Mouse (Mus musculus): ENCODE measurements around the gene Ddx43. TPM values are rescaled to one million over a fixed set of nuclear protein-coding genes. Genes with fewer than 3 reads are reported as not detected.
"Not testable (repeated sequence)": the region's sequence is repeated elsewhere in the genome, so short reads cannot be mapped to it uniquely, and the experiment has no call there.

Ddx43 gene
- polyA plus RNA-seq, 1 experiment = not detected

- no peaks in the 10 kb centered on the region for H3K4me1 ChIP-seq (ENCODE audit: control insufficient read depth, insufficient read depth, low read length)
- DNase-seq = no peak
- no peaks in the 10 kb centered on the region for H3K36me3 ChIP-seq (ENCODE audit: control insufficient read depth, insufficient read depth, low read length)
- 90% methylated on average over 6 of the region's 6 CpGs for WGBS
- H3K27ac ChIP-seq (ENCODE audit: insufficient read depth, low read depth, low read length) = no peak overlapping the region
- H3K4me3 ChIP-seq (ENCODE audit: insufficient read depth, low read depth, low read length) = no peak overlapping the region
- TF ChIP-seq POLR2A (IDR thresholded peaks at IDR 0.05; ENCODE audit: low read depth, low read length) (no peak), CTCF (conservative IDR thresholded peaks at IDR 0.05; ENCODE audit: insufficient read depth, insufficient read length, low read depth, low read length) (no peak)
- H3K27me3 ChIP-seq (replicated peaks; ENCODE audit: control insufficient read depth, insufficient read depth, low read length) = no peaks in the 10 kb centered on the region
These were observed 30.9 kb upstream of the Ddx43 start for GRCm38 (mm10) chr9:78364701-78365100.

GRCm38 (mm10) chr9:78365850-78366544 lies 29.6 kb upstream of the Ddx43 start:
- no peak overlapping the region for H3K27ac ChIP-seq (ENCODE audit: insufficient read depth, low read depth, low read length)
- no peaks in the 10 kb centered on the region for H3K4me1 ChIP-seq (ENCODE audit: control insufficient read depth, insufficient read depth, low read length)
- H3K27me3 ChIP-seq (replicated peaks; ENCODE audit: control insufficient read depth, insufficient read depth, low read length) = no peaks in the 10 kb centered on the region
- no peak overlapping the region for H3K4me3 ChIP-seq (ENCODE audit: insufficient read depth, low read depth, low read length)
- no peak for TF ChIP-seq POLR2A (IDR thresholded peaks at IDR 0.05; ENCODE audit: low read depth, low read length)
- 78% methylated on average over 13 of the region's 13 CpGs for WGBS
- DNase-seq = no peak
- no peaks in the 10 kb centered on the region for H3K36me3 ChIP-seq (ENCODE audit: control insufficient read depth, insufficient read depth, low read length)

DNA sequence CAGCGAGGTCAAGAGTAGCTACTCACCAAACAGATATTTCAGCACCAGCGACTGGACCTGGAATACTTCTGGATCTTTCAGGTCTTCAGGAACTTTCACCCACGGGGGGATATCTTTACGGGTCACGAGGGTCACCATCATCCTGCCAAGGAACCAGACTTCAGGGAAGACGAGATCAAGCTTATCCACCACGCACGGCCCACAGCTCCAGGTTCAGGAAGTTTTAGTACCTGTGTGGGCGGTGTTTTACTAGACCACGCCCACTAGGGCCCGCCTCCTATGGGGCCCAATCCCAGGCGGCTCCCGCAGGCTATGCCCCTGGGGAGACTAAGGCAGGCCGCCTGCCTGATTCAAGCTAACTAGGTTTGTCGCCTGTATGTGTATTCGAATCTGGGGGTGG lies 27.6 kb upstream of the Ddx43 start, which contains the start of gene Dppa5a:
Gene Dppa5a, minus strand, starts transcription at position 219 of the 400 bp plus-strand sequence.
- not testable (repeated sequence) for H3K4me3 ChIP-seq (ENCODE audit: insufficient read depth, low read depth, low read length); H3K36me3 ChIP-seq (ENCODE audit: control insufficient read depth, insufficient read depth, low read length); H3K4me1 ChIP-seq (ENCODE audit: control insufficient read depth, insufficient read depth, low read length); H3K27ac ChIP-seq (ENCODE audit: insufficient read depth, low read depth, low read length); DNase-seq; H3K27me3 ChIP-seq (replicated peaks; ENCODE audit: control insufficient read depth, insufficient read depth, low read length)
- 94% methylated on average over 16 of the region's 16 CpGs for WGBS

GRCm38 (mm10) chr9:78368671-78369293 lies 26.8 kb upstream of the Ddx43 start:
- H3K36me3 ChIP-seq (ENCODE audit: control insufficient read depth, insufficient read depth, low read length) = no peaks in the 10 kb centered on the region
- no peak overlapping the region for H3K27ac ChIP-seq (ENCODE audit: insufficient read depth, low read depth, low read length)
- H3K4me3 ChIP-seq (ENCODE audit: insufficient read depth, low read depth, low read length) = no peak overlapping the region
- no peaks in the 10 kb centered on the region for H3K27me3 ChIP-seq (replicated peaks; ENCODE audit: control insufficient read depth, insufficient read depth, low read length)
- no peaks in the 10 kb centered on the region for H3K4me1 ChIP-seq (ENCODE audit: control insufficient read depth, insufficient read depth, low read length)
- 76% methylated on average over 3 of the region's 3 CpGs for WGBS
- no peak for TF ChIP-seq CTCF (conservative IDR thresholded peaks at IDR 0.05; ENCODE audit: insufficient read depth, insufficient read length, low read depth, low read length)
- no peak for TF ChIP-seq POLR2A (IDR thresholded peaks at IDR 0.05; ENCODE audit: low read depth, low read length)
- DNase-seq = no peak

- DNase-seq = no peak
- TF ChIP-seq CTCF (conservative IDR thresholded peaks at IDR 0.05; ENCODE audit: insufficient read depth, insufficient read length, low read depth, low read length) = no peak
- no peak for TF ChIP-seq POLR2A (IDR thresholded peaks at IDR 0.05; ENCODE audit: low read depth, low read length)
- H3K4me3 ChIP-seq (ENCODE audit: insufficient read depth, low read depth, low read length) = no peak overlapping the region
- no peaks in the 10 kb centered on the region for H3K36me3 ChIP-seq (ENCODE audit: control insufficient read depth, insufficient read depth, low read length)
- no peak overlapping the region for H3K27ac ChIP-seq (ENCODE audit: insufficient read depth, low read depth, low read length)
- no peaks in the 10 kb centered on the region for H3K4me1 ChIP-seq (ENCODE audit: control insufficient read depth, insufficient read depth, low read length)
- H3K27me3 ChIP-seq (replicated peaks; ENCODE audit: control insufficient read depth, insufficient read depth, low read length) = no peaks in the 10 kb centered on the region
- 84% methylated on average over 2 of the region's 2 CpGs for WGBS
These were observed 26.2 kb upstream of the Ddx43 start for GRCm38 (mm10) chr9:78369349-78369748.

DNA sequence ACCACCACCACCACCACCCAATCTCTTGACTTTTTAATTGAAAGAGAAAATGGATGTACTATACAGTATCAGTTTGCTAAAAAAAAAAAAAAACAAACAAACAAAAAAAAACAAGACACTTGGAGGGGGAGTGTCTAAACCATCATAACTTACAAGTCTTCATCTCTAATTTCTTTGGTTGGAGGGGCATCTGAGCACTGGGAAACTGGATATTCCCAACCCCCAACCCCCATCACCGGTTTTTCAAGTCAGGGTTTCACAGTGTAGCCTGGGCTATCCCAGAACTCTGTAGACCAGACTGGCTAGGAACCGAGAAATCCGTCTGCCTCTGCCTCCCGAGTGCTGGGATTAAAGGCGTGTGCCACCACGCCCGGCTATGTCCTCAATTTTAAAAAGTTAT lies 25.8 kb upstream of the Ddx43 start:
- TF ChIP-seq CTCF (conservative IDR thresholded peaks at IDR 0.05; ENCODE audit: insufficient read depth, insufficient read length, low read depth, low read length) = no peak
- no peak for TF ChIP-seq POLR2A (IDR thresholded peaks at IDR 0.05; ENCODE audit: low read depth, low read length)
- no peaks in the 10 kb centered on the region for H3K36me3 ChIP-seq (ENCODE audit: control insufficient read depth, insufficient read depth, low read length)
- no peaks in the 10 kb centered on the region for H3K27me3 ChIP-seq (replicated peaks; ENCODE audit: control insufficient read depth, insufficient read depth, low read length)
- no peak overlapping the region for H3K27ac ChIP-seq (ENCODE audit: insufficient read depth, low read depth, low read length)
- H3K4me3 ChIP-seq (ENCODE audit: insufficient read depth, low read depth, low read length) = no peak overlapping the region
- WGBS = 94% methylated on average over 7 of the region's 7 CpGs
- H3K4me1 ChIP-seq (ENCODE audit: control insufficient read depth, insufficient read depth, low read length) = no peaks in the 10 kb centered on the region
- no peak for DNase-seq

DNA sequence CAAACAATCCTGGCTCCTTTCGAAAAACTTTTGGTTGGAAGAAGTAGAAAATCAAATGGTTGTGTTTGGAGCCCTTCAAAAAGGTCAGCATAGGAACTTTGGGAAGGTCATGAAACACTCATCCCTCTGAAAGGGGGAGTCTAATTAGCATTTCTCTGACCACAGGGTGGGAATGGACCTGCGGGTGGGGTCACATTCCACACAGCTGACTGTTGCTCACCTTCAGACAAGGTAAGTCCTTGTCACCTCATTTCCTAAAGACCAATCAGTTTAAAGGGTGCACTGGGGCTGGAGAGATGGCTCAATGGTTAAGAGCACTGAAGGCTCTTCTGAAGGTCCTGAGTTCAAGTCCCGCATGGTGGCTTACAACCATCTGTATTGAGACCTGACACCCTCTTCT lies 24.1 kb upstream of the Ddx43 start:
- Histone ChIP-seq H3K4me3 (ENCODE audit: insufficient read depth, low read depth, low read length) (no peak overlapping the region), H3K27ac (ENCODE audit: insufficient read depth, low read depth, low read length) (no peak overlapping the region), H3K36me3 (ENCODE audit: control insufficient read depth, insufficient read depth, low read length) (no peaks in the 10 kb centered on the region), H3K27me3 (replicated peaks; ENCODE audit: control insufficient read depth, insufficient read depth, low read length) (no peaks in the 10 kb centered on the region), H3K4me1 (ENCODE audit: control insufficient read depth, insufficient read depth, low read length) (no peaks in the 10 kb centered on the region)
- 91% methylated on average over 3 of the region's 3 CpGs for WGBS
- DNase-seq = no peak
- TF ChIP-seq CTCF (conservative IDR thresholded peaks at IDR 0.05; ENCODE audit: insufficient read depth, insufficient read length, low read depth, low read length) (no peak), POLR2A (IDR thresholded peaks at IDR 0.05; ENCODE audit: low read depth, low read length) (no peak)
